Mouse (Mus musculus) layer of hippocampus, postnatal 14 days (tissue): ENCODE measurements at regions not wholly inside any gene's neighbourhood (a gene's known extent, or its start where the extent isn't known, plus 50 kb on each side); places are given as distances from the start of the nearest gene placed in this dataset.

Source experiments
- DNase-seq, 2 experiments: peaks; one replicate each; pipeline ENCODE4 v3.0.0; 2021 to 2022; ENCODE audit warnings: low spot score in 2 of 2, mixed read lengths in 1 of 2

GRCm38 (mm10) chr13:36807961-36808360 lies 73.0 kb upstream of the Nrn1 start:
- DNase-seq, result no peak

GRCm38 (mm10) chr13:36789360-36789759 lies 54.4 kb upstream of the Nrn1 start:
- peak in 1 of 2 experiments; percentile 20 for DNase-seq
